Mouse (Mus musculus) urinary bladder, postnatal 4 days (tissue): Measurements from ENCODE around the gene Obsl1.

ENCODE experiments used
- DNase-seq, 2 experiments: peaks; one replicate each; pipeline ENCODE4 v3.0.0; 2021 to 2022; ENCODE audit warnings: low spot score in 2 of 2

The Obsl1 gene

DNA sequence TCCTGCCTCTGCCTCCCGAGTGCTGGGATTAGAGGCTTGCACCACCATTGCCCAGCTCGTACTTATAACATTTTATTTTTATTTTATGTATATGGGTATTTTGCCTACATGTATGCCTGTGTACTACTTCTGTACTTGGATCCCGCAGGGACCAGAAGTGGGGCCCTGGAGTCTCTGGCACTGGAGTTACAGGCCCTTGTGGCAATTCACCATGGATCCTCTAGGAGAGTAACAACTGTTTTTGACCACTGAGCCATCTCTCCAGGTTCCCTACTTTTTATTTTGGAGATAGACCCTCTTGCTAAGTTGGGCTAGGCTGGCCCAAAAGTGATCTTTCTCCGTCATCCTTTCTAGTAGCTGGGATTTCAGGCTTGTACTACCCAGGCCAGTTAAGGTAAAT is 12.2 kb upstream of the Obsl1 start:
- no peak for DNase-seq

DNA sequence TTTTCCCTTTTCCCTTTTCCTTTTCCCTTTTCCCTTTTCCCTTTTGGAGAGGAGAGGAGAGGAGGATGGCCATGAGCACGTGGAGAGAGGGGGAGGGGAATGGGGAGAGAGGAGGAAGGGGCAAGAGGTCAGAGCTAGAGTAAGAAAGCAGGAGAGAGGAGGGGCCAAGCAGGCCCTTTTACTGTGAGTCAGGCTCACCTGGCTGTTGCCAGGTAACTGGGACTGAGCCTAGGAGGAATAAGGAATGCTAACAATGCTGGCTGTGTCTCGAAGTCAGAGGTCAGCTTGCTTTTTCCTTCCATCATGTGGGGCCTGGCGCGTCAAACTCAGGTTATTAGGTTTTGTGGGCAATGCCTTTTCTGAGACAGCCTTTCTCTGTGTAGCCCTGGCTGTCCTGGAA is 11.7 kb upstream of the Obsl1 start:
- DNase-seq, result no peak

DNA sequence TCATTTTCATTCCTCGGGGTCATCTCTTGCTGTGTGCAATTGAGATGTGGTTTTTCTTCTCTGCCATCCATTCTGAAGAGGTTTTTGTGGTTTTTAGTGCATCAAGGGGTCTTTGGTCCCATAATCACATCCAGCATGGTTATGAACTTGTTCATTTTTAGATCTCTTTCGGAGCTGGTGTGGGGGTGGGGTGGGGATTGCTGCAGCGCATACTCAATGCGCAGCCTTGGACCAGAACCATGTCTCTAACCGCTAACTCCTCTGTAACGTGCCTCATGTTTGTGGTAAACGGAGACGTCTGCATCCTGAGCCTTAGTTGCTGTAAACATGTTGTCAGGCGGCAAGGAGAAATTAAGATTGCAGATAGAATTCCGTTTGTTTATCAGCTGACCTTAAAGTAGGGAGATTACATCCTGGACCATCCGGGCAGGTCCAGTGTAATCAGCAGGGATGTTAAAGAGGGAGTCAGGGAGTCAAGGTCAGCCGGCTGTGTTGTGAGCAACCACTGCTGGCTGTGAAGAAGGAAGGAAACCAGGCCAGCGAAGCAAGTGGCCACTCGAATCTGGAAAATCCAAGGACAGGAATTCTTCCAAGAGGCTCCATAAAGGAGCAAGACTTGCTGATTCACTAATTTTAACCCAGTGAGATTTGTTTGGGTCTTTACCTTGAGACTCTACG is 10.6 kb upstream of the Obsl1 start:
- DNase-seq, result no peak

DNA sequence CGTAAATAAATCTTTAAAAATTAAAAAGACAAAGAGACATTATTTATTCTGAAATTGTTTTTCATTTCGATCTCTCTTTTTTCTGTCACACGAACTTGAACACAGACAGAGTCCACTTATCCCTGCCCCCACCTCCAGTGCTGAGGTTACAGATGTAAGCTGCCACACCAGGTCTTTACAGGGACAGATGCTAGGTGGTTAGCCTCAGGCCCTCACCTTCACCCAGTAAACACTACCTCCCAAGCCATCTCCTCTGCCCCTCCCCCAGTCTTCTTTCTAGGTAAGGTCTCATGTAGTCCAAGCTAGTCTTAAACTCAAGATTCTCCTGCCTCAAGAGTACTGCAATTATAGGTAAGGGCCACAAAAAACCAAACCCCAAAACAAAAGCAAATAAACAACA is 6.3 kb upstream of the Obsl1 start:
- no peak for DNase-seq

- DNase-seq, result no peak
These were observed 5.4 kb upstream of the Obsl1 start for GRCm38 (mm10) chr1:75511437-75512210.

- no peak for DNase-seq
These were observed 3.9 kb upstream of the Obsl1 start for GRCm38 (mm10) chr1:75510154-75510553.

- no peak for DNase-seq
These were observed 3.3 kb upstream of the Obsl1 start for GRCm38 (mm10) chr1:75509586-75509985.

- DNase-seq, result no peak
These were observed 754 bp upstream of the Obsl1 start, which contains the start of gene Inha for GRCm38 (mm10) chr1:75507006-75507405. TSS of gene Inha (plus strand) at chr1:75507077.

DNA sequence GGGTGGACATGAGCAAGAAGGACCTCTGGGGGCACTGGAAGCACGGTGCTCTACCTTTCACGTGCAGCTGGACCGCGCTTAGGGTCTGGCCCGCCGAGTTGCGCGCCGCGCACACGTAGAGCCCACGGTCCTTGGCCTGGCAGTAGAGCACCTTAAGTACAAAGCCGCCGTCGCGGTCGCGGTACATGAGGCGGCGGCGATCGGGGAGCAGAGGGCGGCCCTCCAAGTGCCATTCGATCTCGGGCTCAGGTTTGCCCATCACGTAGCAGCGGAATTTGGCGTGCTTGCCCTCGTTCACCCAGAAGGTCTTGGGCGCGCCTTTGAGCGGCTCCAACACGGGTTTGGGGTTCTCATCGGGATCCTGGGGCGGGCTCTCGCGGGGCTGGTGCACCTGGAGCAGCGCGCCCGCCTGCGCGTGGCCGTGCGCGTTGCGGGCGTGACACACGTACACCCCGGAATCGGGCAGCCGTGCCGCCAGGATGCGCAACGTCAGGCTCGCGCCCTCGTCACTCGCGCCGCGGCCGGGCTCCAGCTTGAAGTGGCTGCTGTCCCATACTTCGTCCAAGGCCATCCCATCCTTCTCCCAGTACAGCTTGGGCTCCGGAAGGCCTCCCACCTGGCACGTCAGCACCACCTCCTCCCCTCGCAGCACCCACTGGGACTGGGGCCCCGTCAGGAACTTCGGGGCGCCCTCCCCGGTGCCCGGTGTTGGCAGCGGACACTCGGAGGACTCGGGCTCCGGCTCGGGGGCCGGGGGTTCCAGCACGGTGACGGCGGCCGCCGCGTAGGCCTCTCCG is 895 bp downstream of the Obsl1 start:
- DNase-seq, result peak in 1 of 2 experiments; percentile 67

GRCm38 (mm10) chr1:75504256-75505045 is 1.8 kb downstream of the Obsl1 start:
- no peak for DNase-seq

- no peak for DNase-seq
These were observed 2.6 kb downstream of the Obsl1 start for GRCm38 (mm10) chr1:75503651-75503980.

DNA sequence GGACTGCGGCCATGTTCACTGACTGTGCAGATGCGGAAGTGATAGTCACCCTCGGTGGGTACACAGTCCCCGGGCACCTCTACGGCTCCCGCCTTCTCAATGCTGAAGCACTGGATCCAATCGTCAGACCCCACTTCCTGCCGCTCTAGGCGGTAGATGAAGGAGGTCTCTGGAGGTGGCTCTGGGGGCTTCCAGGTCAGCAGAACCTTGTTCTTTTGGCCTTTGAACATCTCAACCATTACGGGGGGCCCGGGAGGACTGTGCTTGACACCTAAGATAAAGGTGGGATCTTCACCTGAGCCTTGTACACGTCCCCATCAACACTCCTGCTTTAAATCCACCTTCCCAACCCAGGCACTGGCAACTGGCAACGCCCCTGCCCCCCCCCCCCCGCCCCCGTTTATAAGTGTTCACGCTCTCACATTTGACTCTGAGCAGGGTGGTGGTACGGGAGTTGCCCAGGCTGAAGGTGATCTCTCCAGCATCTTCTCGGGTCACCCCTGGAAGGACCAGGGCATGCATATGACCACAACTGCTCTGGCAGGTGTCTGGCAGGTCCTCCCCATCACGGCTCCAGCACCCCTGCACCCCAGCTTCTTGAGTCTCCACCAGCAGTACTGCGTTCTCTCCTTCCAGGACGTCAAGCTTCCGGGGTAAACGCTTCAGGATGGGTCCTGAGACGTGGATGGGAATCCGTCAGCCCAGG is 3.2 kb downstream of the Obsl1 start:
- no peak for DNase-seq

DNA sequence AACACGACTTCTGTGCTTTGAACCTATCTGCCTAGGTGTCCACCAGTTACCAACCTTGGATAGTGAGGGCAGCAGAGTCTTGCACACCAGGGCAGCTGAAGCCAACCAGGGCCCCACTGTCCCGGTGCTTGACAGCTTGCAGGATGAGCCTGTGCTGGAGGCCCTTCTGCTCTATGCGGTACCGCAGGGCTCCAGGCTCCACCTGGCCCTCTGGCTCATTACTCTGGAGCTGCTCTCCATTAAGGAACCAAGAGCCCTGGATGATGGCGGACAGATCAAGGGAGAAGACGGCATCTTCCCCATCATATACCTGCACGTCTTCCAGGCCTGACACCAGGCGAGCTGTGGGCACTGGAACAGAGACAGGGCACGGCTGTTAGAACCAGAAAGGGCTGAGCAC is 4.3 kb downstream of the Obsl1 start:
- no peak for DNase-seq

- DNase-seq, result no peak
These were observed 6.8 kb downstream of the Obsl1 start for GRCm38 (mm10) chr1:75499441-75499840.

DNA sequence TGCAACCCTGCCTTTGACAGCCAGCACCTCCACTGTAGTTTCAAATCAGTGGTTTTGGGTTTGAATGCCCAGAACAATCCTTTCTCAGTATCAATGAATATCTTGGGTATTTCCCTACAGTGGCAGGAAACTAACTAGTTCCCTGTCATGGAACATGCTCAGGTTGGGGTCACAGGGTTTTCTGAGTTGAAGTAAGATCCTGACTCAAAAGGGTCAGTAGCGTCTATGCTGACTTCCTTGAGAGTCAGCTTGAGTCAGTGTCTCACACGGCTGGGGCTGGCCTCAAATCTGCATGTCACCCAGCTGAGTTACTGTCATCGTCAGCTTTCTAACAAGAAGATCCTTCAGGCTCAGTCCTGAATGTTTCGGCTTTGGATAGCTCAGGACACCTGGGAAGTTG is 7.4 kb downstream of the Obsl1 start:
- DNase-seq, result no peak

DNA sequence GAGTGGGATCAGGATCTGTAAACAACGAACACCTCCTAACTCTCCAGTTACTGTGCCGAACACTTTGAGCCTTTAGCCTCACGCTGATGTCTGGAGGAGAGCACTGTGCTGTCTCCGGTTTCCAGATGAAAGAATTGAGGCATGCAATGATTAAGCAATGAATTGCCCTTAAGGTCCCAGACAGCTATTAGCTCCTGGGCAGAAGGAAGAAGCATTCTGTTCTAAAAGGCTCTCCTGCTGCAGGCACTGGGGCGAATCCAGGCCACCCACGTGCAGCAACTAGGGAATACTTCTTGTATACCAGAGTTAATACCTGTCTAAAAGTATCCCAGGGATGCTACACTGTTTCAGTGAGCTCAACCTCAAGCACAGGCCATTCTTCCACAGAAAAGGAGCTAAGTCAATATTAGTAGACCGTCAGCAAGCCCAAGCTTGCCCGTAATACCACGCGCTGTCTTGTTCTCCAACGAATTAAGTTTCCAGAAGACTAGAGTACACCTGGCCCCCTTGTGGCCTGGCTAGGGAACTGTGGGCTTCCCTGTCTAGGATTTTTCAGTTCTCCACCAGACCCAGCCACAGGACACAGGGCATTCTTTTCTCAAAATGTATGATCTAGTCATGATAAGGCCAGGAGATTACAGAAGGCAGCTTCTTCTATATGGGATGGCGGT is 11.2 kb downstream of the Obsl1 start:
- no peak for DNase-seq

- DNase-seq, result no peak
These were observed 13.6 kb downstream of the Obsl1 start for GRCm38 (mm10) chr1:75492579-75493170.

DNA sequence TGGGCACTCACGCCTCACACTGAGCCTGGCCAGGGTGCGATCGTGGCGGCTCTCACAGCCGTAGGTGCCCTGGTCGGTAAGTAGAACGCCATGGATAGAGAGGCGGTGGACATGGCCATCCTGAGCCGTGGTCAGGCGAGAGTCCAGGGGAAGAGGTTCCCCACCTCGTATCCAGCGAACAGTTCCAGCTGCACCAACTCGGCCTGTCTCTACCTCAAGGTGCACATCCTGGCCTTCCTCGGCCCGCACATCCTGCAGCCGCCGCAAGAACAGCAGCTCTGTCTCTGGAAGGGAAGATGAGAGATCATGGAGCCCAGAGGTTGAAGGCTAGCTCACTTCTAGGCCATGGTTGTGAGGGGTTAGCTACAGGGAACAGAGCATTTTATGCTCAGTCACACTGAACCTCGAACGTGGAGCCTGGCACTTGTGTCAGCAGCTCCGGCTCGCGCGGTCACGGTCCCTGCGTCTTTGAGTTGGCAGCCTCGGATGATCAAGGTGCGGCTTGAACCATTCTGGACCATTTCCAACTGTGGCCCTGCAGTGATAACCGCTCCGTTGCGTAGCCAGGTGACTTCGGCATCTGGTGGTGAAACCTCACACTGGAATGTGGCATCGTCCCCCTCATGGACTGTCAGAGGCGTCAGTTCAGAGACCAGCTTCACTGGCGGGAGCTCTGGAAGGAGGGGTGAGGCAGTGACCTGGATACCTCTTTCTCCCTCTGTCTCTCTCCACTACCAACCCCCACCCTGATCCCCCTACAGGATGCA is 15.3 kb downstream of the Obsl1 start:
- no peak for DNase-seq

- peak; percentile 62 to 80 for DNase-seq
These were observed 18.7 kb downstream of the Obsl1 start for GRCm38 (mm10) chr1:75487405-75488161.
